ENCODE assay signal across 8 mouse cellular contexts in the genomic region with DNA sequence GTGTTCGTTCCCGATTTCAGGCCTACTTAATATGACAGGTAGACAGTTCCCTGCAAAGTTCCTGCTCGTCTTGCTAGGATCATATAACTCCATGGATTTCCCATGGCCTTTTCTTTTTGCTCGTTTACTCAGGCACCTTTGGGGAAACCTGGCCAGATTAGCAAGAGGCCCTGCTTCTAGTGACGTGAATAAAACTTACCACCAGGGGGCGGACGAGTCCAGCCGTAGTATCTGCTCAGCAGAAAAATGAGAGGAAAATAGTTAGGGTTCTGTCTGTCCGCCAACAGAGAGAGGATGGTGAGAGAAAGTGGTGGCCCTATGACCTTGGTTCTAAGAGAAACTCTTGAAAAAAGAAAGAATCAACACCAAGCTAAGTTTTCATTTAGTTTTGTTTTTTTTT. TPM values are rescaled to one million over a fixed set of nuclear protein-coding genes. Genes with fewer than 3 reads are reported as not detected.
A peak's percentile ranks its signal among the peaks of the same experiment; 100 is the strongest.
DNase-seq lines count a peak whose midpoint lies in the region; ATAC-seq and TF ChIP-seq lines count a peak whose summit lies in the region.

No protein-coding gene starts in this region.

- H3K9ac ChIP-seq in intestine, postnatal 0 days (ENCODE audit: low read depth, low read length) = no peak overlapping the region
- H3K9ac ChIP-seq in intestine, embryonic 15.5 days = no peak overlapping the region

- H3K27me3 ChIP-seq in intestine, postnatal 0 days (replicated peaks; ENCODE audit: control insufficient read depth, insufficient read depth, low read length) = no peaks in the 10 kb centered on the region
- no peaks in the 10 kb centered on the region for H3K27me3 ChIP-seq in intestine, embryonic 15.5 days (replicated peaks)

- peak; percentile 81 for TF ChIP-seq CTCF in intestine, postnatal 0 days (IDR thresholded peaks at IDR 0.05; ENCODE audit: low read depth)

- ATAC-seq in intestine, postnatal 0 days = no peak
- no peak for ATAC-seq in intestine, embryonic 15.5 days

- peak; percentile 81 for DNase-seq in ZHBTc4 (ENCODE audit: low read depth, low spot score)
- DNase-seq in cerebellum, postnatal 4 days (ENCODE audit: low spot score in 2 of 2) = peak; percentile 63 to 78
- DNase-seq in gastrocnemius, postnatal 4 days (ENCODE audit: low spot score in 2 of 2) = peak; percentile 36 to 71
- peak; percentile 81 to 89 for DNase-seq in left cerebral cortex, adult 18-20 months (ENCODE audit: low spot score in 2 of 2)
- peak; percentile 87 for DNase-seq in naive thymus-derived CD4-positive, alpha-beta T cell, adult 2 months (ENCODE audit: low read depth)
- peak; percentile 30 to 51 for DNase-seq in thymus, adult 18-20 months

- H3K9me3 ChIP-seq in intestine, postnatal 0 days (ENCODE audit: control insufficient read depth) = 0 out of 2 replicates have a peak, but pooled peaks cover 5% of the 10 kb centered on the region
- no peaks in the 10 kb centered on the region for H3K9me3 ChIP-seq in intestine, embryonic 15.5 days

- no peak overlapping the region for H3K4me3 ChIP-seq in intestine, postnatal 0 days (ENCODE audit: low read depth, low read length)
- no peak overlapping the region for H3K4me3 ChIP-seq in intestine, embryonic 15.5 days (replicated peaks)

- H3K36me3 ChIP-seq in intestine, postnatal 0 days (ENCODE audit: control insufficient read depth, insufficient read depth) = peaks cover 15% of the 10 kb centered on the region; the same call in 1 of the 2 replicates
- H3K36me3 ChIP-seq in intestine, embryonic 15.5 days = no peaks in the 10 kb centered on the region

- H3K27ac ChIP-seq in intestine, postnatal 0 days (ENCODE audit: low read depth, low read length) = no peak overlapping the region
- no peak overlapping the region for H3K27ac ChIP-seq in intestine, embryonic 15.5 days

- WGBS in intestine, postnatal 0 days = 28% methylated on average over 9 of the region's 9 CpGs
- WGBS in intestine, embryonic 15.5 days = 34% methylated on average over 9 of the region's 9 CpGs

- no peak overlapping the region for H3K4me2 ChIP-seq in intestine, postnatal 0 days (replicated peaks; ENCODE audit: low read depth)
- no peak overlapping the region for H3K4me2 ChIP-seq in intestine, embryonic 15.5 days (replicated peaks)

- no peaks in the 10 kb centered on the region for H3K4me1 ChIP-seq in intestine, postnatal 0 days (replicated peaks; ENCODE audit: control insufficient read depth, insufficient read depth, low read length)
- no peaks in the 10 kb centered on the region for H3K4me1 ChIP-seq in intestine, embryonic 15.5 days (replicated peaks)

RNA-seq across cellular contexts. Expression of a gene that starts 14.8 kb away (rescaled TPM):
- 15.1 and 21.6 TPM in 2 replicates for polyA plus RNA-seq in intestine, postnatal 0 days (2015; fragmentation: Nextera tagmentation; extraction: Ambion mirVana)
- 2.8 and 3.5 TPM in 2 replicates for polyA plus RNA-seq in intestine, embryonic 15.5 days (2015; fragmentation: Nextera tagmentation; extraction: Ambion mirVana)
- 1 to 10 TPM; 1.0 to 1.2 TPM for total RNA-seq in gastrocnemius, postnatal 4 days (2021)
- under 1 TPM in 1 of 2 experiments, not detected in 1; 0.80 TPM for total RNA-seq in left cerebral cortex, adult 18-20 months (2021)

RNA-seq across cellular contexts. Expression of a gene that starts 39.5 kb away (rescaled TPM):
- polyA plus RNA-seq in intestine, postnatal 0 days (2015; fragmentation: Nextera tagmentation; extraction: Ambion mirVana) = 0.21 and 0.40 TPM in 2 replicates
- polyA plus RNA-seq in intestine, embryonic 15.5 days (2015; fragmentation: Nextera tagmentation; extraction: Ambion mirVana) = 1.3 and 1.6 TPM in 2 replicates
- 10 to 100 TPM; 20.4 to 26.4 TPM for total RNA-seq in gastrocnemius, postnatal 4 days (2021)
- 10 to 100 TPM; 26.2 to 32.4 TPM for total RNA-seq in left cerebral cortex, adult 18-20 months (2021)

RNA-seq across cellular contexts. Expression of a gene that starts 50.1 kb away (rescaled TPM):
- 0.14 and 0.31 TPM in 2 replicates for polyA plus RNA-seq in intestine, postnatal 0 days (2015; fragmentation: Nextera tagmentation; extraction: Ambion mirVana)
- 0.49 and 0.56 TPM in 2 replicates for polyA plus RNA-seq in intestine, embryonic 15.5 days (2015; fragmentation: Nextera tagmentation; extraction: Ambion mirVana)
- total RNA-seq in gastrocnemius, postnatal 4 days (2021) = 10 to 100 TPM; 26.4 to 36.8 TPM
- total RNA-seq in left cerebral cortex, adult 18-20 months (2021) = 10 to 100 TPM; 12.3 to 12.7 TPM
